Mouse (Mus musculus) central nervous system, embryonic 11.5 days (tissue): Measurements from ENCODE around the gene Lrmda. TPM values are rescaled to one million over a fixed set of nuclear protein-coding genes. Genes with fewer than 3 reads are reported as not detected.

ENCODE experiments used
- polyA plus RNA-seq: library from polyadenylated mRNA; depleted of rRNA; stranded (reverse); fragments of >200 nt; gene quantifications from 2 replicates; pipeline ENCODE4 v1.2.3, GENCODE M21; 2012; rRNA removed

Gene Lrmda
- polyA plus RNA-seq = 0.07 and 0.29 TPM in 2 replicates

GRCm38 (mm10) chr14:22019252-22019948, at the start of gene Lrmda:
Gene Lrmda (plus strand): TSS chr14:22019712.

GRCm38 (mm10) chr14:21989291-21989913, 30.1 kb upstream of the Lrmda start, which contains the start of gene Zfp503:
Gene Zfp503 (minus strand): TSS chr14:21989601.

Other genes with a start within 250 kb of the Lrmda start
- gene Vdac2, start 194.5 kb upstream of the Lrmda start, polyA plus RNA-seq = 186 and 189 TPM in 2 replicates
- gene Comtd1, start 170.7 kb upstream of the Lrmda start, polyA plus RNA-seq = 13.0 and 15.8 TPM in 2 replicates
- 16.5 and 32.2 TPM in 2 replicates for gene Zfp503, start 30.1 kb upstream of the Lrmda start, polyA plus RNA-seq